Mouse (Mus musculus): ENCODE data around the gene Cox6a1.
A peak's percentile ranks its signal among the peaks of the same experiment; 100 is the strongest.

Cox6a1 gene

GRCm38 (mm10) chr5:115300792-115301614, 47.8 kb downstream of the Cox6a1 start, which contains the start of gene Dynll1:
Gene Dynll1, minus strand, starts transcription at chr5:115300999.
- DNase-seq (ENCODE audit: low spot score in 2 of 2) = peak; percentile 97 to 99

DNA sequence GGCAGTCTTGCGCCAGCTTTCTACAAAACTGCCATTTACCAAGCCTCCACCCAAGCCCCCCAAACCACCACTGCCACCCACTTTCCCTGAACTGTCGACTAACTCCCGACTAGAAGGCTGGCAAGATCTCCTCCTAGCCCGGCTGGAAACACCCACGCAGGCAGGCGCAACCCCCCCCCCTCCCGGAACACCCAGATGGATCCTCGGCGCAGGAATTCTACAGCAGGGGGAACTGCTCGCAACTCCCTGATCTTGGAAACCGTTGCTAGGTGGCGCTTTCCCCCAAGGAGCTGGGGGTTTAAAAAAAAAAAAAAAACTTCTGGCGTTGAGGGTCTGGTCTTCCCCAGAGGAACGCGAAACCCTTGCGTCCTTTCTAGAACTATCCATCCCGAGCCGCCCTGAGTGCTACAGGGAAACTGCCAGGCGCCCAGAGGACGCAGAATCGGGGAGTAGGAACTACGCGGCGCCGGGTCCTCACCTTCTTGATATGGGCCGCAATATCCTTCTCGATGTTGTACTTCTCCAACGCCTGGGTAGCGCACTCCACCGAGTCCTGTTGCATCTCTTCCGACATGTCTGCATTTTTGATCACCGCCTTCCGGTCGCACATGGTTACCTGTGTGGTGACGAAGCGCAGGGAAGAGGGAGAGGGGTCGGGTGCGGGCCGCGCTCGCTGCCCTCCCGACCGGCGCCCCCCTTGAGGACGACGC, 48.6 kb downstream of the Cox6a1 start:
- DNase-seq (ENCODE audit: low spot score in 2 of 2) = peak; percentile 50 to 58

GRCm38 (mm10) chr5:115296347-115296746, 52.4 kb downstream of the Cox6a1 start:
- no peak for DNase-seq (ENCODE audit: low spot score in 2 of 2)
